Mouse (Mus musculus): ENCODE data around the gene Hcn3. TPM values are rescaled to one million over a fixed set of nuclear protein-coding genes. Genes with fewer than 3 reads are reported as not detected.
A peak's percentile ranks its signal among the peaks of the same experiment; 100 is the strongest.

The Hcn3 gene
- polyA plus RNA-seq, 1 experiment: not detected

DNA sequence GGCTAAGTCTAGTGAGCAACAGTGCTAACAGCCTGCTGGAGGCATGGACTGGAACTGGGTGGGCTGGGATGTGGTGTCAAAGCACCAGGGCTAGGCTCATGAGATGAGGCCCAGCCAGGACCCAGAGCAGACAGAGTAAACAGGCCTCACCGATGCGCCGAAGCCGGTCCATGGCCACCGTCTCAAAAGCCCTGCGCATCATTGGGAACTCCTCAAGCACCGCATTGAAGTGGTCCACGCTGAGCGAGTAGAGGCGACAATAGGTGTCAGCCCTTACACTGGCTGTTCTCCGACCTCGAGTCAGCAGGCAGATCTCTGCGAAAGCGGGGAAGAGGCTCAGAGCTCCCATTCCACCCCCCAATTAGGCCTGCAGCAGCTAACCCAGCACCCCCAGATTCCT lies 11.4 kb downstream of the Hcn3 start:
- 88% methylated on average over 14 of the region's 14 CpGs for WGBS
- Histone ChIP-seq H3K4me1 (ENCODE audit: control insufficient read depth, insufficient read depth, low read length) (no peaks in the 10 kb centered on the region; the same call in 1 of the 2 replicates), H3K27ac (ENCODE audit: control insufficient read depth, insufficient read depth, low read depth, low read length, poor library complexity) (no peak overlapping the region; the same call in 1 of the 2 replicates), H3K4me3 (replicated peaks; ENCODE audit: control insufficient read depth, low read depth, low read length) (no peak overlapping the region)
- TF ChIP-seq CTCF (IDR thresholded peaks at IDR 0.05; ENCODE audit: control insufficient read depth, insufficient read depth, low read length): no peak
- TF ChIP-seq POLR2A (IDR thresholded peaks at IDR 0.05; ENCODE audit: borderline replicate concordance, control insufficient read depth, low read depth, low read length): no peak

- no peak overlapping the region for H3K4me3 ChIP-seq (replicated peaks; ENCODE audit: control insufficient read depth, low read depth, low read length)
- no peak overlapping the region for H3K27ac ChIP-seq (ENCODE audit: control insufficient read depth, insufficient read depth, low read depth, low read length, poor library complexity)
- TF ChIP-seq CTCF (IDR thresholded peaks at IDR 0.05; ENCODE audit: control insufficient read depth, insufficient read depth, low read length) (no peak), POLR2A (IDR thresholded peaks at IDR 0.05; ENCODE audit: borderline replicate concordance, control insufficient read depth, low read depth, low read length) (no peak)
- WGBS: 13% methylated on average over 15 of the region's 15 CpGs
- no peaks in the 10 kb centered on the region; the same call in 1 of the 2 replicates for H3K4me1 ChIP-seq (ENCODE audit: control insufficient read depth, insufficient read depth, low read length)
Observed at GRCm38 (mm10) chr3:89147979-89148311, 12.1 kb downstream of the Hcn3 start.

DNA sequence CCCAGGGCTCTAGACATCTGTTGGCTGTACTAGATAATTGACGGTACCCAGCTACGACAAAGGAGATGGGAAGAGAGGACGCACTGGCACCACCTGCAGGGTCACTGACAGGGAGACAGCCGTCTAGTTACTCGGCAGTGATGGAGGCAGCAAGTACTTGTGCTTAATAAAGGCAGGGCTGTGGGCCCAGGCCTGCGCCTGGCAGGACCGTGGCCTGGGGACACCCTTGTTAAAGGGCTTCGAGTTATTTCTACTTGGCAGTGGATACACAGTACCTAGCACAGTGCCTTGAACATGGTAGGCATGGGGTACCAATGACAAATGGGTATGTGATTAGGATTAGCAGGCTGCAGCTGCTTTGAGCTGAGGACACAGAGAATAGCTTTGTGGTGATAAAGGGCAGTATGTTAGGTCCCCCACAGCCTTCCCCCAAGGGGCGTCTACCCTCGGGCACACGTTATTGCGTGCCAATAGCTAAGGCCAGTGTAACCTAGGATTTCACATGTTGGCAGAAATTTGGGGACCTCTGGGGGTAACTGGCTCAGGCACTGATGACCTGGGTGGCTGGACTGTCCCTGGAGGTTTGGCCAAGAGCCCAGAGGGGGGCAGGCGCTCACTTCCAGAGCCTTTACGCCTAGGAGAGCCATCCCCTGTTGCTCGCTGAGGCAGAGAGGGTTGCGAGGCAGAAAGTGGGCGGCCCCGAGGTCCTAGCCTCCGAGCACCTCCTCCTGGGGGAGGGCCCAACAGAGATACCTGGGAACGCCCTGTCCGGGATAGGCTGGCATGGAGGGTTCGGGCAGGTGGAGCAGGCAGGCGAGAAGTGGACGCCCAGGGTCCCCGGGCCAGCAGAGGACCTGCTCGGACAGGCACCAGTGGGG lies 12.7 kb downstream of the Hcn3 start:
- Histone ChIP-seq H3K4me3 (replicated peaks; ENCODE audit: control insufficient read depth, low read depth, low read length) (no peak overlapping the region), H3K27ac (ENCODE audit: control insufficient read depth, insufficient read depth, low read depth, low read length, poor library complexity) (no peak overlapping the region), H3K4me1 (ENCODE audit: control insufficient read depth, insufficient read depth, low read length) (no peaks in the 10 kb centered on the region)
- 29% methylated on average over 26 of the region's 26 CpGs for WGBS
- TF ChIP-seq CTCF (IDR thresholded peaks at IDR 0.05; ENCODE audit: control insufficient read depth, insufficient read depth, low read length): no peak
- TF ChIP-seq POLR2A (IDR thresholded peaks at IDR 0.05; ENCODE audit: borderline replicate concordance, control insufficient read depth, low read depth, low read length): 0 out of 2 replicates have a peak, but pooled peaks have one; percentile 7

DNA sequence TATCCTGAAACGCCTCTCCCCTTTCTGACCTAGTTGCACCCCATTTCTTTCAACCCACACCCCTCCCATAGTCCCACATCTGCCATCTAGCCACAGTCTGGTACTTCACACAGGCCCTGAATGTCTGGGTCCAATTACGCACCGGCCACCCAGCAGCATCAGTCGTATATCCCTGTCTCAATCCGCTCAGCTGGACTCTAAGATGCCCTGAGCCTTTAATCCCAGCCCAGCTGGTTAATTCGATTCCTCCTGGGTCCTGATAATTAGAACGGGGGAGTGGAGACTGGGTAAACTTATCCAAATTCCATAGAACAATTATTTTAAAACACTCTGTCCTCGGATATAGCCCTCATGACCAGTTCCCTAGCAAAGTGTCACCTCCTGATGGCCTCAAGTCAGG lies 14.4 kb downstream of the Hcn3 start:
- H3K27ac ChIP-seq (ENCODE audit: control insufficient read depth, insufficient read depth, low read depth, low read length, poor library complexity): no peak overlapping the region

GRCm38 (mm10) chr3:89144821-89145220 lies 15.2 kb downstream of the Hcn3 start:
- no peak overlapping the region for H3K27ac ChIP-seq (ENCODE audit: control insufficient read depth, insufficient read depth, low read depth, low read length, poor library complexity)
- TF ChIP-seq POLR2A (IDR thresholded peaks at IDR 0.05; ENCODE audit: borderline replicate concordance, control insufficient read depth, low read depth, low read length): no peak
- H3K4me1 ChIP-seq (ENCODE audit: control insufficient read depth, insufficient read depth, low read length): no peaks in the 10 kb centered on the region
- WGBS: 71% methylated on average over 10 of the region's 10 CpGs
- no peak overlapping the region for H3K4me3 ChIP-seq (replicated peaks; ENCODE audit: control insufficient read depth, low read depth, low read length)

More for the DNA sequence above, 14.4 kb downstream of the Hcn3 start:
- no peaks in the 10 kb centered on the region for H3K4me1 ChIP-seq (ENCODE audit: control insufficient read depth, insufficient read depth, low read length)
- WGBS: 70% methylated on average over 8 of the region's 8 CpGs
- no peak overlapping the region for H3K4me3 ChIP-seq (replicated peaks; ENCODE audit: control insufficient read depth, low read depth, low read length)
- no peak for TF ChIP-seq CTCF (IDR thresholded peaks at IDR 0.05; ENCODE audit: control insufficient read depth, insufficient read depth, low read length)
- TF ChIP-seq POLR2A (IDR thresholded peaks at IDR 0.05; ENCODE audit: borderline replicate concordance, control insufficient read depth, low read depth, low read length): no peak

DNA sequence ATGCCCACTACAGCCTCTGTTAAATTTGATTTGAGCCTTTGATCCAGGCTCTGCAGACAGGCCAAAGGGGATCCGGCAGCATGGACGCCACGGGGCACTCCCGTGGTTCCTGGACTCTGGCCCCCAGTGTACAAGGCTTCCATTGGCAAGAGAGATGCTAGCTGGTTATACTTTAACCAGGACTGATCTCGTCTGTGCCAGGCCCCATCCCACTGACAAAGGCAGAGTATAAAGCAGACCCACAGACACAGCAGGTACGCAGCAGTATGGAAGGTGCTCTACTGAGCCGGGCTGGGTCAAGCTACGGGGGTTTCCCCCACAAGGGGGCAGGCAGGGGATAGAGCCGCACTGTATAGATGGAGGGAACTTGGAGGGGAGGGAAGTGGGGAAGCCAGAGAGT lies 23.6 kb downstream of the Hcn3 start:
- Histone ChIP-seq H3K4me1 (ENCODE audit: control insufficient read depth, insufficient read depth, low read length) (no peaks in the 10 kb centered on the region), H3K4me3 (replicated peaks; ENCODE audit: control insufficient read depth, low read depth, low read length) (peak overlapping the region; percentile 49), H3K27ac (ENCODE audit: control insufficient read depth, insufficient read depth, low read depth, low read length, poor library complexity) (peak overlapping the region; percentile 32; the same call in 1 of the 2 replicates)
- TF ChIP-seq CTCF (IDR thresholded peaks at IDR 0.05; ENCODE audit: control insufficient read depth, insufficient read depth, low read length): peak; percentile 18; the same call in 1 of the 2 replicates
- no peak for TF ChIP-seq POLR2A (IDR thresholded peaks at IDR 0.05; ENCODE audit: borderline replicate concordance, control insufficient read depth, low read depth, low read length)
- 30% methylated on average over 9 of the region's 9 CpGs for WGBS

- H3K4me1 ChIP-seq (ENCODE audit: control insufficient read depth, insufficient read depth, low read length): no peaks in the 10 kb centered on the region
- H3K4me3 ChIP-seq (replicated peaks; ENCODE audit: control insufficient read depth, low read depth, low read length): peak within 1 kb of the TSS; percentile 52
- no peak for TF ChIP-seq POLR2A (IDR thresholded peaks at IDR 0.05; ENCODE audit: borderline replicate concordance, control insufficient read depth, low read depth, low read length)
- no peak for TF ChIP-seq CTCF (IDR thresholded peaks at IDR 0.05; ENCODE audit: control insufficient read depth, insufficient read depth, low read length)
- 46% methylated on average over 3 of the region's 3 CpGs for WGBS
- H3K27ac ChIP-seq (ENCODE audit: control insufficient read depth, insufficient read depth, low read depth, low read length, poor library complexity): peak within 1 kb of the TSS; percentile 32; the same call in 1 of the 2 replicates
Observed at GRCm38 (mm10) chr3:89135958-89136357, 24.0 kb downstream of the Hcn3 start, which contains the start of gene Pklr. Gene Pklr, plus strand, starts transcription at chr3:89136142.

GRCm38 (mm10) chr3:89133752-89134151 lies 26.2 kb downstream of the Hcn3 start:
- WGBS: 65% methylated on average over 1 of the region's 1 CpGs
- Histone ChIP-seq H3K4me3 (replicated peaks; ENCODE audit: control insufficient read depth, low read depth, low read length) (no peak overlapping the region), H3K27ac (ENCODE audit: control insufficient read depth, insufficient read depth, low read depth, low read length, poor library complexity) (no peak overlapping the region), H3K4me1 (ENCODE audit: control insufficient read depth, insufficient read depth, low read length) (no peaks in the 10 kb centered on the region)
- no peak for TF ChIP-seq CTCF (IDR thresholded peaks at IDR 0.05; ENCODE audit: control insufficient read depth, insufficient read depth, low read length)
- no peak for TF ChIP-seq POLR2A (IDR thresholded peaks at IDR 0.05; ENCODE audit: borderline replicate concordance, control insufficient read depth, low read depth, low read length)

Measured in bone marrow, adult 2 months (tissue).